18 mouse cellular contexts compared by ENCODE assay signal in the genomic region with DNA sequence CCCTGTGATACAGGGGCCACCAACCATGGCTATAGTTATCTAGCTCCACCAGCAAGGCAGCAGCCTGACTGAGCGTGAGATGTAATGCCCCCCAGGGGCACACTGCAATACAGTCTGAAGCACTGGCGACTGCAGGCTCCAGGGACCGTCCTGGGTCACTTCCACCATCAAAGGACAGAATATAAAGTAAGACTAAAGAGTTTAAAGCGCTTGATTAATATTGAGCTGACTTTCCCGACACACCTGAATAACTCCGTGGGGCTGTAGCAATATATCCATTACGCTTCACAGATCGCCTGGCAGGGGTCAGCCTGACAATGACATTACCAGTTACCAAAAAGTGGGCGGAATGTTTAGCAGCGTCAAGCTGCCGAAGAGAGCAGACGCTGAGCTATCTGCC.
A peak's percentile ranks its signal among the peaks of the same experiment; 100 is the strongest.
DNase-seq lines count a peak whose midpoint lies in the region; ATAC-seq lines count a peak whose summit lies in the region.
"Had no signal": no experiment of that assay in that cellular context is flagged by ENCODE, and none has a peak within 500 bp of the region (broad histone marks: within the 10 kb centered on the region; RNA-seq: fewer than 3 reads in every experiment).

No protein-coding gene starts in this region.

- ATAC-seq in midbrain, embryonic 14.5 days (ENCODE audit: low FRiP score, low TSS enrichment), result no peak
- ATAC-seq in midbrain, embryonic 15.5 days (replicated peaks), result no peak
- ATAC-seq: CD4-positive, CD25-positive, alpha-beta regulatory T cell, adult 4 months; lung, postnatal 0 days; Patski had no signal

- no peak overlapping the region for H3K4me2 ChIP-seq in midbrain, embryonic 14.5 days (ENCODE audit: low read length)
- H3K4me2 ChIP-seq in midbrain, embryonic 15.5 days, result no peak overlapping the region
- H3K4me2 ChIP-seq: heart, embryonic 13.5 days had no signal

- WGBS in midbrain, embryonic 14.5 days, result 28% methylated on average over 12 of the region's 12 CpGs
- WGBS in midbrain, embryonic 15.5 days, result 42% methylated on average over 12 of the region's 12 CpGs

- H3K27me3 ChIP-seq in midbrain, embryonic 14.5 days (ENCODE audit: control insufficient read depth, insufficient read depth, low read length), result no peaks in the 10 kb centered on the region
- H3K27me3 ChIP-seq in midbrain, embryonic 15.5 days (replicated peaks), result 0 out of 2 replicates have a peak, but pooled peaks cover 2% of the 10 kb centered on the region
- H3K27me3 ChIP-seq: heart, embryonic 13.5 days; Patski had no signal

- no peaks in the 10 kb centered on the region for H3K9me3 ChIP-seq in midbrain, embryonic 14.5 days (ENCODE audit: control insufficient read depth, low read length)
- H3K9me3 ChIP-seq in midbrain, embryonic 15.5 days, result no peaks in the 10 kb centered on the region
- H3K9me3 ChIP-seq: heart, embryonic 13.5 days had no signal

- peaks cover 10% of the 10 kb centered on the region; the same call in 1 of the 2 replicates for H3K4me1 ChIP-seq in midbrain, embryonic 14.5 days (ENCODE audit: control insufficient read depth, insufficient read depth, low read length)
- peaks cover 12% of the 10 kb centered on the region for H3K4me1 ChIP-seq in midbrain, embryonic 15.5 days

- no peak overlapping the region for H3K4me3 ChIP-seq in midbrain, embryonic 14.5 days (replicated peaks; ENCODE audit: low read depth, low read length)
- H3K4me3 ChIP-seq in midbrain, embryonic 15.5 days, result no peak overlapping the region
- H3K4me3 ChIP-seq: heart, embryonic 13.5 days had no signal

- DNase-seq in embryo, embryonic 10.5 days (ENCODE audit: low spot score), result peak; percentile 10
- DNase-seq in embryo, embryonic 10 days (ENCODE audit: low spot score), result no peak
- peak; percentile 4 for DNase-seq in kidney, adult 18-20 months
- no peak for DNase-seq in kidney, adult 9 months
- DNase-seq in midbrain, embryonic 14.5 days, result peak; percentile 32
- peak; percentile 11 for DNase-seq in kidney, postnatal 14 days
- no peak for DNase-seq in ovary, adult 18-20 months (ENCODE audit: low spot score)
- DNase-seq: adrenal gland, adult 8-10 months; cerebellum, adult 9-10 months; heart, adult 18-20 months; liver; right cerebral cortex, postnatal 4 days; thymus, adult 2 months had no signal

- H3K36me3 ChIP-seq in midbrain, embryonic 14.5 days (ENCODE audit: control insufficient read depth, insufficient read depth, low read length), result no peaks in the 10 kb centered on the region
- no peaks in the 10 kb centered on the region for H3K36me3 ChIP-seq in midbrain, embryonic 15.5 days (replicated peaks)

- H3K27ac ChIP-seq in midbrain, embryonic 14.5 days (replicated peaks; ENCODE audit: low read depth, low read length), result no peak overlapping the region
- H3K27ac ChIP-seq in midbrain, embryonic 15.5 days, result no peak overlapping the region
- H3K27ac ChIP-seq: heart, embryonic 13.5 days had no signal

- H3K9ac ChIP-seq in midbrain, embryonic 14.5 days (replicated peaks; ENCODE audit: low read length), result no peak overlapping the region
- H3K9ac ChIP-seq in midbrain, embryonic 15.5 days, result no peak overlapping the region
- H3K9ac ChIP-seq: heart, embryonic 13.5 days had no signal

Comparison
In these comparisons a context has a peak if more than half of its experiments do, and no peak if none do; other contexts are left out.
1. DNase-seq: peak in embryo, embryonic 10.5 days (single experiment), kidney, adult 18-20 months (single experiment), midbrain, embryonic 14.5 days (single experiment) and kidney, postnatal 14 days (single experiment); none in embryo, embryonic 10 days (single experiment), kidney, adult 9 months (single experiment) and ovary, adult 18-20 months (single experiment).